ENCODE assay signal across 9 mouse cellular contexts in the genomic region with DNA sequence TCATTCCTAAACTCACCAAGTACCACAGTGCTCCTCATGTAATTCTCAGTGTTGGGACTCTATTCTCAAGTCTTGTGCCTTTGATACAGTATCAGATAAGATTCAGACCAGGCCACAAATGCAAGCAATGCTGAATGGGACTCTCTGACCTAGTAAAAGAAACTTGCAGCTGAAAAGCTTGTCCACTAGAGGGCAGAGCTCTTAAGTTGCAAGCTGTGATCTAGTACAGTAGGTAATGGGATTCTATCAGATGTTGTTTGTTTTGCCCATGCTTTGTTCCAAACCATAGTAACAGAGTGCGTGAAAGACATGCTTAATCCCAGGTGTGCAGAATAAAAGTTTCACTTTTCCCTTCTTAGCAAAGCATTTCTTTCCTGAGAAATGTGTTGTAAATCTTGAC.
A peak's percentile ranks its signal among the peaks of the same experiment; 100 is the strongest.
DNase-seq lines count a peak whose midpoint lies in the region.
"Had no signal": no experiment of that assay in that cellular context is flagged by ENCODE, and none has a peak within 500 bp of the region (broad histone marks: within the 10 kb centered on the region; RNA-seq: fewer than 3 reads in every experiment).

No protein-coding gene starts in this region.

- H3K4me1 ChIP-seq in heart, embryonic 10.5 days: no peaks in the 10 kb centered on the region
- H3K4me1 ChIP-seq: embryonic facial prominence, embryonic 13.5 days had no signal

- H3K27ac ChIP-seq in heart, embryonic 10.5 days: no peak overlapping the region
- H3K27ac ChIP-seq: embryonic facial prominence, embryonic 13.5 days had no signal

- H3K4me3 ChIP-seq in heart, embryonic 10.5 days: no peak overlapping the region
- H3K4me3 ChIP-seq: embryonic facial prominence, embryonic 13.5 days had no signal

- H3K27me3 ChIP-seq in heart, embryonic 10.5 days (ENCODE audit: insufficient read depth, poor library complexity, severe bottlenecking): no peaks in the 10 kb centered on the region
- H3K27me3 ChIP-seq: embryonic facial prominence, embryonic 13.5 days had no signal

- no peaks in the 10 kb centered on the region for H3K36me3 ChIP-seq in heart, embryonic 10.5 days
- H3K36me3 ChIP-seq: embryonic facial prominence, embryonic 13.5 days had no signal

- peak; percentile 32 for DNase-seq in heart, postnatal 4 days
- no peak for DNase-seq in heart, embryonic 10.5 days (ENCODE audit: low spot score)
- DNase-seq in urinary bladder, postnatal 25 days (ENCODE audit: low spot score): peak; percentile 4
- no peak for DNase-seq in urinary bladder, adult 18-20 months (ENCODE audit: low spot score in 2 of 2)
- DNase-seq in embryo, embryonic 10 days (ENCODE audit: low spot score): peak; percentile 55
- peak; percentile 31 to 48 for DNase-seq in left cerebral cortex, postnatal 14 days (ENCODE audit: low spot score in 2 of 2)
- DNase-seq in spleen, adult 12 weeks (ENCODE audit: low spot score): no peak
- no peak for DNase-seq in thymus, postnatal 36 days

- WGBS in heart, embryonic 10.5 days: 45% methylated on average over 1 of the region's 1 CpGs

- H3K9me3 ChIP-seq in heart, embryonic 10.5 days: no peaks in the 10 kb centered on the region
- H3K9me3 ChIP-seq: embryonic facial prominence, embryonic 13.5 days had no signal

- intact Hi-C loops in left cerebral cortex, postnatal 14 days (cut with DNase I): loop anchor here (10.0 kb wide), 1 partner anchor 1040 kb away; no protein-coding TSS in a partner anchor

Comparison
In these comparisons a context has a peak if more than half of its experiments do, and no peak if none do; other contexts are left out.
1. DNase-seq: peak in heart, postnatal 4 days (single experiment), urinary bladder, postnatal 25 days (single experiment), embryo, embryonic 10 days (single experiment) and left cerebral cortex, postnatal 14 days (2 of 2); none in heart, embryonic 10.5 days (single experiment), urinary bladder, adult 18-20 months (0 of 2), spleen, adult 12 weeks (single experiment) and thymus, postnatal 36 days (0 of 2).